Comparison of ENCODE assay signal across 27 mouse cellular contexts in the genomic region with DNA sequence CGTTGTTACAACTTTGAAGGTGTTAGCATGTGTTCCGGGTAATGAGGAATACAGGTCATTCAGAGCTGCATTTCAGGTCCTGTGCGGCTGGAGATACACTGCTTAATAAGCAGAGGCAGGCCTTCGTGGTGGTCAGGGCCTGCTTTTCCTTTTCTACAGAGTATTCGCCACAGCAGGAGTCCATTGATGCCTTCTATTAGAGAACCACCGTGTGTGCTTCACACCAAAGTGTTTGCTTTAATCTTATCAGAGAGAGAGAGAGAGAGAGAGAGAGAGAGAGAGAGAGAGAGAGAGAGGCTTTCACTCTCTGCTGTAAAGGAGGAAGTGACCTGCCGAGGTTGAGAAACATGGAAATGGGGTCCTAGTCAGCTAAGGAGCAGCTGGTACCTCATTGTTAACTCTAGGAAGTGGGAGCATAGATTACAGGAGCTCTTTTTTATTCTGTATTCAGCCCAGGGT. TPM values are rescaled to one million over a fixed set of nuclear protein-coding genes. Genes with fewer than 3 reads are reported as not detected.
DNase-seq lines count a peak whose midpoint lies in the region; ATAC-seq and TF ChIP-seq lines count a peak whose summit lies in the region.
"Had no signal": no experiment of that assay in that cellular context is flagged by ENCODE, and none has a peak within 500 bp of the region (broad histone marks: within the 10 kb centered on the region; RNA-seq: fewer than 3 reads in every experiment).

No protein-coding gene starts in this region.

- TF ChIP-seq POLR2A in kidney, adult 2 months (IDR thresholded peaks at IDR 0.05; ENCODE audit: low read depth, low read length) = no peak

- WGBS in forebrain, embryonic 13.5 days = 34% methylated on average over 7 of the region's 7 CpGs
- 40% methylated on average over 7 of the region's 7 CpGs for WGBS in forebrain, embryonic 12.5 days
- WGBS in heart, embryonic 16.5 days = 51% methylated on average over 7 of the region's 7 CpGs
- 57% methylated on average over 7 of the region's 7 CpGs for WGBS in heart, embryonic 10.5 days
- 41% methylated on average over 7 of the region's 7 CpGs for WGBS in midbrain, embryonic 16.5 days
- WGBS in midbrain, embryonic 10.5 days = 72% methylated on average over 7 of the region's 7 CpGs
- 78% methylated on average over 7 of the region's 7 CpGs for whole genome bisulfite sequencing in kidney, adult 2 months

- DNase-seq in heart, embryonic 10.5 days (ENCODE audit: low spot score) = no peak
- no peak for DNase-seq in midbrain, embryonic 10.5 days (ENCODE audit: low spot score)
- no peak for DNase-seq in kidney, adult 2 months
- DNase-seq: adrenal gland, postnatal 10 days; cerebellum, adult 11 months; cerebellum, adult 9-10 months; cerebellum, postnatal 36 days; gastrocnemius, postnatal 36 days; heart, postnatal 36 days; kidney, adult 8-10 months; kidney, postnatal 4 days; left cerebral cortex, postnatal 4 days; liver, postnatal 0 days; lung, postnatal 14 days had no signal

- peaks cover 48% of the 10 kb centered on the region for H3K36me3 ChIP-seq in forebrain, embryonic 13.5 days (ENCODE audit: poor library complexity, severe bottlenecking)
- peaks cover 47% of the 10 kb centered on the region for H3K36me3 ChIP-seq in forebrain, embryonic 12.5 days (replicated peaks)
- peaks cover 19% of the 10 kb centered on the region for H3K36me3 ChIP-seq in heart, embryonic 16.5 days (ENCODE audit: control insufficient read depth, insufficient read depth)
- H3K36me3 ChIP-seq in heart, embryonic 10.5 days = peaks cover 60% of the 10 kb centered on the region
- peaks cover 21% of the 10 kb centered on the region for H3K36me3 ChIP-seq in midbrain, embryonic 16.5 days (ENCODE audit: control insufficient read depth, insufficient read depth, low read length)
- H3K36me3 ChIP-seq in midbrain, embryonic 10.5 days = peaks cover 90% of the 10 kb centered on the region
- peaks cover 25% of the 10 kb centered on the region for H3K36me3 ChIP-seq in kidney, adult 2 months (ENCODE audit: control insufficient read depth, insufficient read depth, low read length)

- no peaks in the 10 kb centered on the region for H3K27me3 ChIP-seq in forebrain, embryonic 13.5 days
- no peaks in the 10 kb centered on the region for H3K27me3 ChIP-seq in forebrain, embryonic 12.5 days
- H3K27me3 ChIP-seq in heart, embryonic 16.5 days (ENCODE audit: control insufficient read depth, insufficient read depth, low read length) = no peaks in the 10 kb centered on the region
- no peaks in the 10 kb centered on the region for H3K27me3 ChIP-seq in heart, embryonic 10.5 days (ENCODE audit: insufficient read depth, poor library complexity, severe bottlenecking)
- no peaks in the 10 kb centered on the region for H3K27me3 ChIP-seq in midbrain, embryonic 16.5 days (ENCODE audit: control insufficient read depth, insufficient read depth, low read depth, low read length)
- no peaks in the 10 kb centered on the region for H3K27me3 ChIP-seq in midbrain, embryonic 10.5 days (ENCODE audit: low read depth, poor library complexity, severe bottlenecking)
- no peaks in the 10 kb centered on the region for H3K27me3 ChIP-seq in kidney, adult 2 months (replicated peaks; ENCODE audit: control insufficient read depth, insufficient read depth, low read length)
- H3K27me3 ChIP-seq: CH12.LX; heart, embryonic 15.5 days; hindbrain, embryonic 12.5 days; intestine, embryonic 15.5 days; liver, embryonic 12.5 days; megakaryocyte, embryonic 14.5 days; neural tube, embryonic 13.5 days had no signal

- H3K4me2 ChIP-seq in forebrain, embryonic 13.5 days = no peak overlapping the region
- no peak overlapping the region for H3K4me2 ChIP-seq in forebrain, embryonic 12.5 days
- no peak overlapping the region for H3K4me2 ChIP-seq in heart, embryonic 16.5 days (ENCODE audit: low read depth, low read length)
- no peak overlapping the region for H3K4me2 ChIP-seq in midbrain, embryonic 16.5 days (ENCODE audit: low read length)
- H3K4me2 ChIP-seq: heart, embryonic 15.5 days; hindbrain, embryonic 12.5 days; intestine, embryonic 15.5 days; liver, embryonic 12.5 days; neural tube, embryonic 13.5 days had no signal

- H3K9ac ChIP-seq in forebrain, embryonic 13.5 days = no peak overlapping the region
- H3K9ac ChIP-seq in forebrain, embryonic 12.5 days = no peak overlapping the region
- no peak overlapping the region for H3K9ac ChIP-seq in heart, embryonic 16.5 days (ENCODE audit: low read length)
- no peak overlapping the region for H3K9ac ChIP-seq in midbrain, embryonic 16.5 days (ENCODE audit: low read depth, low read length)
- H3K9ac ChIP-seq: heart, embryonic 15.5 days; hindbrain, embryonic 12.5 days; intestine, embryonic 15.5 days; liver, embryonic 12.5 days; liver, postnatal 0 days; neural tube, embryonic 13.5 days had no signal

- TF ChIP-seq CTCF in kidney, adult 2 months (conservative IDR thresholded peaks at IDR 0.05; ENCODE audit: insufficient read depth, insufficient read length, low read depth, low read length) = no peak

- no peak overlapping the region for H3K4me3 ChIP-seq in forebrain, embryonic 13.5 days
- no peak overlapping the region for H3K4me3 ChIP-seq in forebrain, embryonic 12.5 days (replicated peaks)
- no peak overlapping the region for H3K4me3 ChIP-seq in heart, embryonic 16.5 days (ENCODE audit: low read length)
- H3K4me3 ChIP-seq in heart, embryonic 10.5 days = no peak overlapping the region
- no peak overlapping the region for H3K4me3 ChIP-seq in midbrain, embryonic 16.5 days (ENCODE audit: low read depth, low read length)
- no peak overlapping the region for H3K4me3 ChIP-seq in midbrain, embryonic 10.5 days
- no peak overlapping the region for H3K4me3 ChIP-seq in kidney, adult 2 months (ENCODE audit: insufficient read depth, low read depth, low read length)
- H3K4me3 ChIP-seq: heart, embryonic 15.5 days; hindbrain, embryonic 12.5 days; intestine, embryonic 15.5 days; liver, embryonic 12.5 days; megakaryocyte, embryonic 14.5 days; neural tube, embryonic 13.5 days had no signal

- H3K9me3 ChIP-seq in forebrain, embryonic 13.5 days (replicated peaks) = no peaks in the 10 kb centered on the region
- H3K9me3 ChIP-seq in forebrain, embryonic 12.5 days = no peaks in the 10 kb centered on the region
- no peaks in the 10 kb centered on the region for H3K9me3 ChIP-seq in heart, embryonic 16.5 days (replicated peaks; ENCODE audit: control insufficient read depth, low read length)
- H3K9me3 ChIP-seq in heart, embryonic 10.5 days = no peaks in the 10 kb centered on the region
- no peaks in the 10 kb centered on the region for H3K9me3 ChIP-seq in midbrain, embryonic 16.5 days (replicated peaks; ENCODE audit: control insufficient read depth, low read length, poor library complexity, severe bottlenecking)
- H3K9me3 ChIP-seq in midbrain, embryonic 10.5 days (replicated peaks) = no peaks in the 10 kb centered on the region
- H3K9me3 ChIP-seq: heart, embryonic 15.5 days; hindbrain, embryonic 12.5 days; intestine, embryonic 15.5 days; liver, embryonic 12.5 days; megakaryocyte, embryonic 14.5 days; neural tube, embryonic 13.5 days had no signal

- H3K27ac ChIP-seq in forebrain, embryonic 13.5 days = no peak overlapping the region
- no peak overlapping the region for H3K27ac ChIP-seq in forebrain, embryonic 12.5 days
- H3K27ac ChIP-seq in heart, embryonic 16.5 days (ENCODE audit: low read length) = no peak overlapping the region
- H3K27ac ChIP-seq in heart, embryonic 10.5 days = no peak overlapping the region
- no peak overlapping the region for H3K27ac ChIP-seq in midbrain, embryonic 16.5 days (ENCODE audit: low read length)
- H3K27ac ChIP-seq in midbrain, embryonic 10.5 days (replicated peaks) = no peak overlapping the region
- H3K27ac ChIP-seq in kidney, adult 2 months (ENCODE audit: insufficient read depth, low read depth, low read length) = no peak overlapping the region
- H3K27ac ChIP-seq: heart, embryonic 15.5 days; hindbrain, embryonic 12.5 days; hindbrain, postnatal 0 days; intestine, embryonic 15.5 days; kidney, postnatal 0 days; liver, embryonic 12.5 days; neural tube, embryonic 13.5 days had no signal

- no peaks in the 10 kb centered on the region for H3K4me1 ChIP-seq in forebrain, embryonic 13.5 days
- no peaks in the 10 kb centered on the region for H3K4me1 ChIP-seq in forebrain, embryonic 12.5 days
- H3K4me1 ChIP-seq in heart, embryonic 16.5 days (ENCODE audit: control insufficient read depth, insufficient read depth, low read length) = peaks cover 6% of the 10 kb centered on the region; the same call in 1 of the 2 replicates
- no peaks in the 10 kb centered on the region; the same call in 1 of the 2 replicates for H3K4me1 ChIP-seq in heart, embryonic 10.5 days
- no peaks in the 10 kb centered on the region for H3K4me1 ChIP-seq in midbrain, embryonic 16.5 days (ENCODE audit: control insufficient read depth, insufficient read depth, low read length)
- H3K4me1 ChIP-seq in midbrain, embryonic 10.5 days = no peaks in the 10 kb centered on the region
- H3K4me1 ChIP-seq in kidney, adult 2 months (ENCODE audit: control insufficient read depth, insufficient read depth, low read length) = no peaks in the 10 kb centered on the region
- H3K4me1 ChIP-seq: hindbrain, embryonic 12.5 days; intestine, embryonic 15.5 days; liver, embryonic 12.5 days; neural tube, embryonic 13.5 days had no signal

- peak; percentile 86 for ATAC-seq in forebrain, embryonic 13.5 days
- no peak for ATAC-seq in forebrain, embryonic 12.5 days (ENCODE audit: low FRiP score)
- ATAC-seq in heart, embryonic 16.5 days (replicated peaks; ENCODE audit: extremely low read depth, insufficient read depth, low FRiP score) = peak; percentile 37
- peak; percentile 64 for ATAC-seq in midbrain, embryonic 16.5 days
- ATAC-seq: hindbrain, postnatal 0 days; intestine, embryonic 15.5 days; liver, embryonic 12.5 days; liver, postnatal 0 days had no signal

RNA-seq across cellular contexts. Expression of a gene that starts 22.1 kb away (rescaled TPM):
- polyA plus RNA-seq in forebrain, embryonic 13.5 days (2015; fragmentation: Nextera tagmentation; extraction: Ambion mirVana) = 28.2 and 31.5 TPM in 2 replicates
- polyA plus RNA-seq in forebrain, embryonic 12.5 days (2016; fragmentation: Nextera tagmentation; extraction: Ambion mirVana) = 31.1 and 34.3 TPM in 2 replicates
- 20.2 and 21.8 TPM in 2 replicates for polyA plus RNA-seq in heart, embryonic 16.5 days (2015; fragmentation: Nextera tagmentation; extraction: Ambion mirVana)
- 22.2 and 28.4 TPM in 2 replicates for polyA plus RNA-seq in heart, embryonic 10.5 days (2016; fragmentation: Nextera tagmentation; extraction: Ambion mirVana)
- 35.7 and 37.0 TPM in 2 replicates for polyA plus RNA-seq in midbrain, embryonic 16.5 days (2015; fragmentation: Nextera tagmentation; extraction: Ambion mirVana)
- polyA plus RNA-seq in midbrain, embryonic 10.5 days (2016; fragmentation: Nextera tagmentation; extraction: Ambion mirVana) = 36.0 and 40.9 TPM in 2 replicates
- 29.3 and 37.6 TPM in 2 replicates for polyA plus RNA-seq in kidney, adult 2 months (2012; rRNA removed)
